Mouse (Mus musculus) heart, embryonic 14.5 days (tissue): ENCODE results near the gene Brs3. TPM values are rescaled to one million over a fixed set of nuclear protein-coding genes. Genes with fewer than 3 reads are reported as not detected.

Experiments
- ATAC-seq: fragments of 200-750 bp; cut with Nextera tagmentation; 2 replicates; pipeline ENCODE4 v1.8.0; 2017; ENCODE audit warnings: low read depth, moderate TSS enrichment; ENCODE audit not compliant: insufficient number of reproducible peaks, insufficient read depth, low FRiP score
- H3K27ac ChIP-seq, 2 experiments: fragments of 200-500 bp in 1 of 2; fragments of 300-500 bp in 1 of 2; sonication (generic) in 1 of 2; replicated peaks in 1 of 2; 2 replicates each; pipeline ENCODE4 v1.5.1; 2012 to 2014; ENCODE audit warnings: low read depth in 2 of 2, low read length in 2 of 2, control low read depth in 1 of 2, mild to moderate bottlenecking in 1 of 2, mixed read lengths in 1 of 2; ENCODE audit not compliant: control insufficient read depth in 1 of 2, insufficient read depth in 1 of 2
- H3K27me3 ChIP-seq: fragments of 300-500 bp; sonication (generic); 2 replicates; pipeline ENCODE4 v1.6.1; 2014; ENCODE audit warnings: mild to moderate bottlenecking, low read length, control low read depth; ENCODE audit not compliant: control insufficient read depth, insufficient read depth
- H3K36me3 ChIP-seq: fragments of 300-500 bp; sonication (generic); 2 replicates; pipeline ENCODE4 v1.6.1; 2014; ENCODE audit warnings: mild to moderate bottlenecking, control low read depth, low read length, mixed read lengths; ENCODE audit not compliant: control insufficient read depth, insufficient read depth
- H3K4me1 ChIP-seq, 2 experiments: fragments of 200-500 bp in 1 of 2; fragments of 300-500 bp in 1 of 2; sonication (generic) in 1 of 2; 2 replicates each; pipeline ENCODE4 v1.6.1; 2012 to 2014; ENCODE audit warnings: low read length in 2 of 2, control low read depth in 1 of 2, mixed read lengths in 1 of 2; ENCODE audit not compliant: control insufficient read depth in 2 of 2, insufficient read depth in 2 of 2
- H3K4me2 ChIP-seq: fragments of 300-500 bp; sonication (generic); 2 replicates; pipeline ENCODE4 v1.6.1; 2014; ENCODE audit warnings: mild to moderate bottlenecking, low read length
- H3K4me3 ChIP-seq, 2 experiments: fragments of 200-500 bp in 1 of 2; fragments of 300-500 bp in 1 of 2; sonication (generic) in 1 of 2; 2 replicates each; pipeline ENCODE4 v1.5.1; 2012 to 2014; ENCODE audit warnings: low read length in 2 of 2, mild to moderate bottlenecking in 2 of 2, control low read depth in 1 of 2, low read depth in 1 of 2, moderate library complexity in 1 of 2; ENCODE audit not compliant: control insufficient read depth in 1 of 2, insufficient read depth in 1 of 2
- H3K9ac ChIP-seq: fragments of 300-500 bp; sonication (generic); 2 replicates; pipeline ENCODE4 v1.6.1; 2014; ENCODE audit warnings: mild to moderate bottlenecking, low read length
- H3K9me3 ChIP-seq: fragments of 300-500 bp; sonication (generic); 2 replicates; pipeline ENCODE4 v1.6.1; 2016; ENCODE audit warnings: low read length, control low read depth; ENCODE audit not compliant: control insufficient read depth
- WGBS: fragments of 180-500 bp; shearing (Covaris S2); extraction: QIAGEN DNeasy Blood & Tissue Kit; methylation state at CpG from one replicate; pipeline ENCODE4 v1.1.7; 2014; 5-methylcytosine and 5-hydroxymethylcytosine counted together
- polyA plus RNA-seq: library from polyadenylated mRNA; unstranded; fragments of >200 nt; fragmentation: Nextera tagmentation; extraction: Ambion mirVana; gene quantifications from 2 replicates; pipeline ENCODE4 v1.2.1, GENCODE M21; 2014

Brs3 gene
- polyA plus RNA-seq, 1 experiment from 2014 or later = not detected

- no peaks in the 10 kb centered on the region for H3K27me3 ChIP-seq
- 83% methylated on average over 4 of the region's 4 CpGs for WGBS
- H3K9me3 ChIP-seq = no peaks in the 10 kb centered on the region
Measured at GRCm38 (mm10) chrX:57087806-57088205, 44.9 kb downstream of the Brs3 start, which contains the start of gene Vgll1. Gene Vgll1, plus strand, starts transcription at chrX:57088106.

More at GRCm38 (mm10) chrX:57087806-57088205, 44.9 kb downstream of the Brs3 start, which contains the start of gene Vgll1:
- H3K4me2 ChIP-seq = no peak within 1 kb of the TSS
- H3K27ac ChIP-seq = no peak within 1 kb of the TSS
- no peaks in the 10 kb centered on the region for H3K36me3 ChIP-seq
- no peaks in the 10 kb centered on the region for H3K4me1 ChIP-seq
- H3K9ac ChIP-seq = no peak within 1 kb of the TSS
- no peak for ATAC-seq
- H3K4me3 ChIP-seq = no peak within 1 kb of the TSS

Other genes starting within 250 kb of the Brs3 start
- 2.1 and 2.6 TPM in 2 replicates for gene Map7d3, start 220.7 kb upstream of the Brs3 start, polyA plus RNA-seq
- gene Adgrg4, start 172.9 kb upstream of the Brs3 start, polyA plus RNA-seq = not detected in 2 replicates
- gene Htatsf1, start 10.5 kb downstream of the Brs3 start, polyA plus RNA-seq = 66.5 and 66.6 TPM in 2 replicates
- not detected in 2 replicates for gene Vgll1, start 45.0 kb downstream of the Brs3 start, polyA plus RNA-seq
- gene Cd40lg, start 169.1 kb downstream of the Brs3 start, polyA plus RNA-seq = not detected in 2 replicates